24 mouse cellular contexts compared by ENCODE assay signal in genomic region chr10:12460945-12461344, GRCm38 (mm10).
A peak's percentile ranks its signal among the peaks of the same experiment; 100 is the strongest.
DNase-seq lines count a peak whose midpoint lies in the region; ATAC-seq and TF ChIP-seq lines count a peak whose summit lies in the region.
"Had no signal": no experiment of that assay in that cellular context is flagged by ENCODE, and none has a peak within 500 bp of the region (broad histone marks: within the 10 kb centered on the region; RNA-seq: fewer than 3 reads in every experiment).

No protein-coding gene starts in this region.

- H3K4me2 ChIP-seq in liver, embryonic 12.5 days, result no peak overlapping the region

- ATAC-seq in liver, embryonic 12.5 days, result no peak
- ATAC-seq: activated CD4-positive, CD25-positive, alpha-beta regulatory T cell, adult 4 months; CD4-positive, CD25-positive, alpha-beta regulatory T cell, adult 4 months; Patski had no signal

- H3K27me3 ChIP-seq in liver, adult 2 months (ENCODE audit: control insufficient read depth, insufficient read depth, low read length), result no peaks in the 10 kb centered on the region
- H3K27me3 ChIP-seq in liver, embryonic 12.5 days (replicated peaks), result no peaks in the 10 kb centered on the region
- H3K27me3 ChIP-seq: CH12.LX, Patski had no signal

- no peak overlapping the region for H3K9ac ChIP-seq in liver, adult 2 months (ENCODE audit: low read depth, low read length)
- no peak overlapping the region for H3K9ac ChIP-seq in liver, embryonic 12.5 days

- H3K36me3 ChIP-seq in liver, adult 2 months (ENCODE audit: control insufficient read depth, insufficient read depth, low read length), result peaks cover 19% of the 10 kb centered on the region
- peaks cover 10% of the 10 kb centered on the region; the same call in 1 of the 2 replicates for H3K36me3 ChIP-seq in liver, embryonic 12.5 days

- H3K27ac ChIP-seq in liver, adult 2 months (replicated peaks; ENCODE audit: insufficient read depth, low read depth, low read length), result no peak overlapping the region
- no peak overlapping the region for H3K27ac ChIP-seq in liver, embryonic 12.5 days

- peaks cover 6% of the 10 kb centered on the region for H3K4me1 ChIP-seq in liver, adult 2 months (ENCODE audit: control insufficient read depth, insufficient read depth, low read length)
- H3K4me1 ChIP-seq in liver, embryonic 12.5 days, result no peaks in the 10 kb centered on the region

- TF ChIP-seq CTCF in liver, adult 2 months (IDR thresholded peaks at IDR 0.05; ENCODE audit: low read depth, low read length), result no peak

- TF ChIP-seq POLR2A in liver, adult 2 months (IDR thresholded peaks at IDR 0.05; ENCODE audit: extremely low read depth, insufficient read depth, low read length), result no peak

- no peaks in the 10 kb centered on the region for H3K9me3 ChIP-seq in liver, embryonic 12.5 days (replicated peaks)
- H3K9me3 ChIP-seq: G1E had no signal

- no peaks in the 10 kb centered on the region for H3K79me2 ChIP-seq in liver, adult 2 months (ENCODE audit: control insufficient read depth, insufficient read depth, low read length)

- no peak overlapping the region for H3K4me3 ChIP-seq in liver, adult 2 months (ENCODE audit: insufficient read depth, low read depth, low read length)
- no peak overlapping the region for H3K4me3 ChIP-seq in liver, embryonic 12.5 days

- DNase-seq in adrenal gland, adult (ENCODE audit: inconsistent age in 2 of 2, low spot score in 1 of 2), result peak; percentile 22 to 53
- DNase-seq in adrenal gland, adult 18-20 months (ENCODE audit: low spot score in 2 of 2), result no peak
- DNase-seq in adrenal gland, adult 2 months, result peak; percentile 18
- DNase-seq in adrenal gland, postnatal 10 days, result no peak
- peak; percentile 15 for DNase-seq in adrenal gland, adult 8-10 months
- no peak for DNase-seq in adrenal gland, postnatal 4 days (ENCODE audit: low spot score in 2 of 2)
- peak; percentile 61 for DNase-seq in liver, adult 2 months (ENCODE audit: extremely low read depth, low read depth, low spot score)
- DNase-seq: adrenal gland, postnatal 14 days; adrenal gland, postnatal 25 days; B cell, adult 2 months; cerebellum, adult 11 months; cerebellum, adult 11-12 months; cerebellum, adult 18-20 months; cerebellum, adult 2 months; cerebellum, adult 8-10 months; cerebellum, adult 9-10 months; cerebellum, adult 9-11 months; cerebellum, postnatal 10 days had no signal

Comparison
In these comparisons a context has a peak if more than half of its experiments do, and no peak if none do; other contexts are left out.
1. DNase-seq: peak in adrenal gland, adult (2 of 2), adrenal gland, adult 2 months (single experiment), adrenal gland, adult 8-10 months (single experiment) and liver, adult 2 months (single experiment); none in adrenal gland, adult 18-20 months (0 of 2), adrenal gland, postnatal 10 days (single experiment) and adrenal gland, postnatal 4 days (0 of 2).